Mouse (Mus musculus): ENCODE results near the gene Scgb2b15. TPM values are rescaled to one million over a fixed set of nuclear protein-coding genes. Genes with fewer than 3 reads are reported as not detected.
"Not testable (repeated sequence)": the region's sequence is repeated elsewhere in the genome, so short reads cannot be mapped to it uniquely, and the experiment has no call there.

Gene Scgb2b15
- not detected in 2 replicates for polyA plus RNA-seq (2015; fragmentation: Nextera tagmentation; extraction: Ambion mirVana)

GRCm38 (mm10) chr7:32829562-32829961, at the start of gene Scgb2b15:
Gene Scgb2b15, minus strand, starts transcription at chr7:32829662.
- not testable (repeated sequence) for H3K27me3 ChIP-seq (replicated peaks; ENCODE audit: control insufficient read depth, insufficient read depth, low read length); ATAC-seq; H3K27ac ChIP-seq (ENCODE audit: low read depth, low read length); H3K9ac ChIP-seq (ENCODE audit: low read depth, low read length); H3K9me3 ChIP-seq (ENCODE audit: control insufficient read depth, low read length); H3K4me3 ChIP-seq (ENCODE audit: low read length); H3K4me1 ChIP-seq (ENCODE audit: control insufficient read depth, insufficient read depth, low read depth, low read length); H3K36me3 ChIP-seq (ENCODE audit: control insufficient read depth, insufficient read depth, low read length); H3K4me2 ChIP-seq (ENCODE audit: low read length)

GRCm38 (mm10) chr7:32836254-32836653, 6.8 kb upstream of the Scgb2b15 start, which contains the start of gene Scgb1b15:
Gene Scgb1b15, plus strand, starts transcription at chr7:32836554.
- H3K36me3 ChIP-seq (ENCODE audit: control insufficient read depth, insufficient read depth, low read length); H3K4me3 ChIP-seq (ENCODE audit: low read length); H3K4me1 ChIP-seq (ENCODE audit: control insufficient read depth, insufficient read depth, low read depth, low read length); H3K27ac ChIP-seq (ENCODE audit: low read depth, low read length); H3K27me3 ChIP-seq (replicated peaks; ENCODE audit: control insufficient read depth, insufficient read depth, low read length); H3K9ac ChIP-seq (ENCODE audit: low read depth, low read length); ATAC-seq; H3K4me2 ChIP-seq (ENCODE audit: low read length); H3K9me3 ChIP-seq (ENCODE audit: control insufficient read depth, low read length): not testable (repeated sequence)

Other genes starting within 250 kb of the Scgb2b15 start
- not detected in 2 replicates for gene Scgb1b15, start 6.9 kb upstream of the Scgb2b15 start, polyA plus RNA-seq (2015; fragmentation: Nextera tagmentation; extraction: Ambion mirVana)
- not detected in 2 replicates for gene Scgb2b17, start 226.9 kb upstream of the Scgb2b15 start, polyA plus RNA-seq (2015; fragmentation: Nextera tagmentation; extraction: Ambion mirVana)
- not detected in 2 replicates for gene Scgb1b17, start 233.8 kb upstream of the Scgb2b15 start, polyA plus RNA-seq (2015; fragmentation: Nextera tagmentation; extraction: Ambion mirVana)

All from hindbrain, embryonic 16.5 days (tissue).